Mouse (Mus musculus) heart, adult 2 months (tissue): ENCODE results near the gene Col2a1.

Experiments used
- CTCF ChIP-seq: fragments of 200-600 bp; IDR thresholded peaks from 2 replicates; pipeline ENCODE4 v1.8.1; 2022; ENCODE audit warnings: antibody characterized with exemption, mild to moderate bottlenecking, moderate library complexity
- EP300 ChIP-seq: fragments of 200-500 bp; IDR thresholded peaks from 2 replicates; pipeline ENCODE4 v1.6.1; 2011; ENCODE audit warnings: low read depth, low read length, control low read depth; ENCODE audit not compliant: insufficient read depth
- POLR2A ChIP-seq: fragments of 200-500 bp; IDR thresholded peaks from 2 replicates; pipeline ENCODE4 v1.6.1; 2011; ENCODE audit warnings: mild to moderate bottlenecking, low read depth, low read length, control low read depth; ENCODE audit not compliant: insufficient read depth

DNA sequence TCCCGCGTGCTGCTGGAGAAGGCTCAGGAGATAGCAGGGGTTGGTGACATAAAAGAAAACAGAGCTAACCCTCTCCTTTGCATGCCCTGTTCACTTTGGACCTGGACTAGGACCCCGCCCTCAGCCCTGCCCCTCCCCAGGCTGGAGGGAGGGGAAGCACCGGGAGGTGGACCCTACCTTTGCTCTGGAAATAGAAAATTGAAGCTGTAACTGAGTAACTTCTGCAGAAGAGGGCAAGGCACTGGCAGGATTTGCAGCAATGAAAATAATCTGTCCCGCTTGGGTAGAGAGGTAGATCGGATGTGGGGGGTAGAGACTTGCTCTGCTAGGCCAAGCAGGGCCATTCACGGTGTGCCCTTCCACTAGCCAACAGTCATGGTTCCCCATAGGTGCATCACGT, 61.1 kb downstream of the Col2a1 start:
- TF ChIP-seq CTCF (no peak), EP300 (no peak), POLR2A (no peak)
